In the genomic region with DNA sequence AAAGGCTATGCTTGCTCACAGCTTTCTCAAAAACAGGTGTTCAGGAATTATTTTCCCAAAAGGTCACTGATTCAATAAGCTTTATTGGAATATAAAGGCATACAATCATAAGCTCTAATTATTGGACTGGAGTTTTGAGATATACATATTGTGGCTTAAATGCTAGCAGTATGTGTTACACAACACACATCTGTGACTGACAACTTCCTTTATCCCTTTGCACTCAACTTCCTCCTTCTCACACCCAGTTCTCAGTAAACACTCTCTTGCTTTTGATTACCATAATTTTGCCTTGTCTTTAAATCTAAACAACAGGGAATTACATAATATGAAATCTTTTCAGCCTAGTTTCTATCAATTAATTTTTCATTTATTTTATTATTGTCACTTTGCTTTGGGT, we compare ENCODE assay signal across 19 mouse cellular contexts.
"Had no signal": no experiment of that assay in that cellular context is flagged by ENCODE, and none has a peak within 500 bp of the region (broad histone marks: within the 10 kb centered on the region; RNA-seq: fewer than 3 reads in every experiment).

No protein-coding gene starts in this region.

- H3K27me3 ChIP-seq: intestine, embryonic 15.5 days; kidney, embryonic 15.5 days; limb, embryonic 13.5 days; liver, embryonic 12.5 days; liver, embryonic 15.5 days; megakaryocyte, embryonic 14.5 days; midbrain, embryonic 13.5 days; stomach, embryonic 15.5 days had no signal

- H3K4me3 ChIP-seq: intestine, embryonic 15.5 days; kidney, embryonic 15.5 days; limb, embryonic 10.5 days; limb, embryonic 13.5 days; liver, embryonic 12.5 days; liver, embryonic 15.5 days; megakaryocyte, embryonic 14.5 days; midbrain, embryonic 10.5 days; midbrain, embryonic 13.5 days; stomach, embryonic 15.5 days had no signal

- DNase-seq: kidney, adult 11 months; kidney, adult 8-10 months; kidney, postnatal 10 days; kidney, postnatal 36 days; lung, embryonic 14.5 days; lung, postnatal 10 days; lung, postnatal 36 days; thymus, postnatal 25 days had no signal

- H3K4me1 ChIP-seq: intestine, embryonic 15.5 days; kidney, embryonic 15.5 days; limb, embryonic 10.5 days; liver, embryonic 12.5 days; liver, embryonic 15.5 days; megakaryocyte, embryonic 14.5 days; midbrain, embryonic 10.5 days; midbrain, embryonic 13.5 days; stomach, embryonic 15.5 days had no signal

- H3K9me3 ChIP-seq: intestine, embryonic 15.5 days; kidney, embryonic 15.5 days; limb, embryonic 10.5 days; limb, embryonic 13.5 days; liver, embryonic 12.5 days; liver, embryonic 15.5 days; megakaryocyte, embryonic 14.5 days; midbrain, embryonic 10.5 days; midbrain, embryonic 13.5 days; stomach, embryonic 15.5 days had no signal

- H3K27ac ChIP-seq: intestine, embryonic 15.5 days; kidney, embryonic 15.5 days; limb, embryonic 10.5 days; limb, embryonic 13.5 days; liver, embryonic 12.5 days; liver, embryonic 15.5 days; midbrain, embryonic 10.5 days; midbrain, embryonic 13.5 days; stomach, embryonic 15.5 days had no signal

- ATAC-seq: intestine, embryonic 15.5 days; liver, embryonic 12.5 days; midbrain, embryonic 13.5 days; midbrain, embryonic 16.5 days had no signal

- H3K4me2 ChIP-seq: intestine, embryonic 15.5 days; kidney, embryonic 15.5 days; limb, embryonic 13.5 days; liver, embryonic 12.5 days; liver, embryonic 15.5 days; lung, embryonic 14.5 days; midbrain, embryonic 13.5 days; stomach, embryonic 15.5 days had no signal

- H3K9ac ChIP-seq: intestine, embryonic 15.5 days; kidney, embryonic 15.5 days; limb, embryonic 13.5 days; liver, embryonic 12.5 days; liver, embryonic 15.5 days; lung, embryonic 14.5 days; midbrain, embryonic 13.5 days; stomach, embryonic 15.5 days had no signal

- H3K36me3 ChIP-seq: intestine, embryonic 15.5 days; kidney, embryonic 15.5 days; limb, embryonic 10.5 days; limb, embryonic 13.5 days; liver, embryonic 12.5 days; liver, embryonic 15.5 days; midbrain, embryonic 10.5 days; midbrain, embryonic 13.5 days; stomach, embryonic 15.5 days had no signal
